Mouse (Mus musculus): ENCODE measurements around the gene Rnf167.

- TF ChIP-seq POLR2A (IDR thresholded peaks at IDR 0.05; ENCODE audit: borderline replicate concordance, insufficient read depth, low read length) (no peak), CTCF (IDR thresholded peaks at IDR 0.05; ENCODE audit: borderline replicate concordance, insufficient read depth, low read depth, low read length) (peak; percentile 64)
These were observed 21.6 kb upstream of the Rnf167 start for GRCm38 (mm10) chr11:70625473-70625872.

Data from cerebellum, adult 2 months (tissue).